Mouse (Mus musculus) effector memory CD4-positive, alpha-beta T cell, adult 7 months (primary cell): ENCODE results near the gene Opn5. TPM values are rescaled to one million over a fixed set of nuclear protein-coding genes. Genes with fewer than 3 reads are reported as not detected.

Experiments used
- polyA plus RNA-seq: library from polyadenylated mRNA; unstranded; fragments of 100-300 nt; shearing (Covaris generic); gene quantifications from one replicate; pipeline ENCODE4 v1.2.1, GENCODE M21; 2017

Opn5 gene
- polyA plus RNA-seq = not detected

DNA sequence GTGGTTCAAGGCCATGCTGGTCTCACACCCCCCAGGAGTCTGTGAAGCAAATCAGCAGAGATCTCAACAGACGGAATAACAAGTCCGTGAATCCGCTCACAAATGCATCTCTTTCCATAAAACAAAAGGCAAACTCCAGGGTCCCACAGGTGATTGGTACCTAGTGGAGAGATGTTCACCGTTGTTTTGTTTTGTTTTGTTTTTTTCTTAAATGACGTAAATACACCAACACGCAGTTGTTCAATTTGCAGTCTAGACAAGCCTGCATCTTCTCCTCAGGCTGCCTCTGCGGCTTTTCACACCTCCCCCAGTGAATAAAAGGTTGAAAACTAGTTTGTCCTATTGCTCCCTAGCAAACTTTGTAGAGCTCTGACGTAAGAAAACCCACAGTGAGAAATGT, at the start of gene Opn5:
TSS of gene Opn5 (minus strand) at position 101 of the 400 bp plus-strand sequence.

Other genes starting within 250 kb of the Opn5 start
- 0.17 TPM for gene Adgrf4, start 80.9 kb upstream of the Opn5 start, polyA plus RNA-seq
- 0.20 TPM for gene Adgrf2, start 130.8 kb upstream of the Opn5 start, polyA plus RNA-seq